Mouse (Mus musculus): ENCODE data around the gene Mcee.

Mcee gene

GRCm38 (mm10) chr7:64392122-64392818 lies at the start of gene Mcee, which contains the start of gene Mphosph10:
Gene Mcee (plus strand): TSS chr7:64392607.
Gene Mphosph10 (minus strand): TSS chr7:64392268.
- peak; percentile 47 for DNase-seq (ENCODE audit: extremely low read depth, low read depth, low spot score)

GRCm38 (mm10) chr7:64347813-64348212 lies 44.6 kb upstream of the Mcee start:
- DNase-seq (ENCODE audit: extremely low read depth, low read depth, low spot score): no peak

GRCm38 (mm10) chr7:64349147-64349861 lies 43.1 kb upstream of the Mcee start:
- no peak for DNase-seq (ENCODE audit: extremely low read depth, low read depth, low spot score)

GRCm38 (mm10) chr7:64351087-64351486 lies 41.3 kb upstream of the Mcee start:
- DNase-seq (ENCODE audit: extremely low read depth, low read depth, low spot score): peak; percentile 67

GRCm38 (mm10) chr7:64354206-64354605 lies 38.2 kb upstream of the Mcee start:
- DNase-seq (ENCODE audit: extremely low read depth, low read depth, low spot score): no peak

- no peak for DNase-seq (ENCODE audit: extremely low read depth, low read depth, low spot score)
These were observed 35.7 kb upstream of the Mcee start for GRCm38 (mm10) chr7:64356661-64357060.

- DNase-seq (ENCODE audit: extremely low read depth, low read depth, low spot score): no peak
These were observed 35.0 kb upstream of the Mcee start for GRCm38 (mm10) chr7:64357405-64357804.

- DNase-seq (ENCODE audit: extremely low read depth, low read depth, low spot score): no peak
These were observed 33.7 kb upstream of the Mcee start for GRCm38 (mm10) chr7:64358666-64359065.

GRCm38 (mm10) chr7:64359943-64360585 lies 32.3 kb upstream of the Mcee start:
- no peak for DNase-seq (ENCODE audit: extremely low read depth, low read depth, low spot score)

- no peak for DNase-seq (ENCODE audit: extremely low read depth, low read depth, low spot score)
These were observed 31.8 kb upstream of the Mcee start for GRCm38 (mm10) chr7:64360586-64360945.

- DNase-seq (ENCODE audit: extremely low read depth, low read depth, low spot score): no peak
These were observed 26.5 kb upstream of the Mcee start for GRCm38 (mm10) chr7:64365863-64366262.

- no peak for DNase-seq (ENCODE audit: extremely low read depth, low read depth, low spot score)
These were observed 22.6 kb upstream of the Mcee start for GRCm38 (mm10) chr7:64369841-64370240.

- DNase-seq (ENCODE audit: extremely low read depth, low read depth, low spot score): no peak
These were observed 20.2 kb upstream of the Mcee start for GRCm38 (mm10) chr7:64371940-64372878.

GRCm38 (mm10) chr7:64373147-64373829 lies 19.1 kb upstream of the Mcee start:
- no peak for DNase-seq (ENCODE audit: extremely low read depth, low read depth, low spot score)

- DNase-seq (ENCODE audit: extremely low read depth, low read depth, low spot score): no peak
These were observed 18.4 kb upstream of the Mcee start, which contains the start of gene Fan1 for GRCm38 (mm10) chr7:64373830-64374562. Gene Fan1 (minus strand): TSS chr7:64374095.

- no peak for DNase-seq (ENCODE audit: extremely low read depth, low read depth, low spot score)
These were observed 928 bp upstream of the Mcee start for GRCm38 (mm10) chr7:64391479-64391878.

GRCm38 (mm10) chr7:64392819-64393151 lies 378 bp downstream of the Mcee start:
- DNase-seq (ENCODE audit: extremely low read depth, low read depth, low spot score): no peak

- DNase-seq (ENCODE audit: extremely low read depth, low read depth, low spot score): no peak
These were observed 8.3 kb downstream of the Mcee start for GRCm38 (mm10) chr7:64400725-64401124.

- DNase-seq (ENCODE audit: extremely low read depth, low read depth, low spot score): no peak
These were observed 10.0 kb downstream of the Mcee start for GRCm38 (mm10) chr7:64402452-64402851.

GRCm38 (mm10) chr7:64403989-64404388 lies 11.6 kb downstream of the Mcee start:
- DNase-seq (ENCODE audit: extremely low read depth, low read depth, low spot score): no peak

All from fat pad, adult 2 months (tissue).